Mouse (Mus musculus): ENCODE measurements around the gene Zfp710. TPM values are rescaled to one million over a fixed set of nuclear protein-coding genes. Genes with fewer than 3 reads are reported as not detected.

Zfp710 gene
- polyA plus RNA-seq, 1 experiment from 2014 or later, result 33.7 TPM

DNA sequence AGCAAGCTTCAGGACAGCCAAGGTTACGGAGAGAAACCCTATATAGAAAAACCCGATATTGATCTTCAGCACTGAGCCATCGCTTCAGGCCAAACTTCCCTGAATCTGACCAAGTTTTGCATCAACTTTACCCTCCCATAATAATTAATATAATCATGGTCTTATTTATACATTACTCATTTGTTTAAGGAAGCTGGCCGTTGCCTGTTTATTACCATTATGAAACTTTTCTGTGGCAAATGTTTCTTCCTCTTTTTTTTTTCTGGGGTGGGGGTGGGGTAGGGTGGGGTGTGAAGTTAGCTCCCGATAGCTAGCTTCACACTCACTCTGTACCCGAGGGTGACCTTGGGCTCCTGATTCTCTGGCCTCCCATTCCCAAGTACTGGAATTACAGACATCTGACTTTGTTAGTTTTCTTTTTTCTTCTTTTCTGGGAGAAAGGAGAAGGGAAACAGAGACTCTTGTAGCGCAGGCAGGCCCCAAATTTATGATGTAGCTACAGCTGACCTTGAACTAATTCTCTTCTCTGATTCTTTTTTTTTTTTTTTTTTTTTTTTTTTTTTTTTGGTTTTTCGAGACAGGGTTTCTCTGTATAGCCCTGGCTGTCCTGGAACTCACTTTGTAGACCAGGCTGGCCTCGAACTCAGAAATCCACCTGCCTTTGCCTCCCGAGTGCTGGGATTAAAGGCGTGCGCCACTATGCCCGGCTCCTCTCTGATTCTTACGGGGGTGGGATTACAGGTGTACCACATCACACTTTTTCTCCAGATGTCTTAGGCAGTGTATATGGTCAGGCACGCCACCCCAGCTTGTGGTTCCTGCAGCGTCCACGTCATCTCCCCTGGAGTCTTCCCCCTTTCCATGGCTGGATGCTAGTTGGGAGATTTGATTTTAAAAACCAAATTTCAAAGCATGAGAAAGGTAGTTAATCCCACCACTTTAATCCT lies 5.8 kb upstream of the Zfp710 start:
- peaks cover 27% of the 10 kb centered on the region; the same call in 1 of the 2 replicates for H3K79me2 ChIP-seq (ENCODE audit: inconsistent target)
- WGBS (ENCODE audit: missing documents), result 23% methylated on average over 9 of the region's 17 CpGs
- H3K27ac ChIP-seq, result peak overlapping the region; percentile 87
- no peaks in the 10 kb centered on the region for H3K36me3 ChIP-seq (ENCODE audit: inconsistent target)
- no peak overlapping the region for H3K4me3 ChIP-seq (ENCODE audit: inconsistent target)

DNA sequence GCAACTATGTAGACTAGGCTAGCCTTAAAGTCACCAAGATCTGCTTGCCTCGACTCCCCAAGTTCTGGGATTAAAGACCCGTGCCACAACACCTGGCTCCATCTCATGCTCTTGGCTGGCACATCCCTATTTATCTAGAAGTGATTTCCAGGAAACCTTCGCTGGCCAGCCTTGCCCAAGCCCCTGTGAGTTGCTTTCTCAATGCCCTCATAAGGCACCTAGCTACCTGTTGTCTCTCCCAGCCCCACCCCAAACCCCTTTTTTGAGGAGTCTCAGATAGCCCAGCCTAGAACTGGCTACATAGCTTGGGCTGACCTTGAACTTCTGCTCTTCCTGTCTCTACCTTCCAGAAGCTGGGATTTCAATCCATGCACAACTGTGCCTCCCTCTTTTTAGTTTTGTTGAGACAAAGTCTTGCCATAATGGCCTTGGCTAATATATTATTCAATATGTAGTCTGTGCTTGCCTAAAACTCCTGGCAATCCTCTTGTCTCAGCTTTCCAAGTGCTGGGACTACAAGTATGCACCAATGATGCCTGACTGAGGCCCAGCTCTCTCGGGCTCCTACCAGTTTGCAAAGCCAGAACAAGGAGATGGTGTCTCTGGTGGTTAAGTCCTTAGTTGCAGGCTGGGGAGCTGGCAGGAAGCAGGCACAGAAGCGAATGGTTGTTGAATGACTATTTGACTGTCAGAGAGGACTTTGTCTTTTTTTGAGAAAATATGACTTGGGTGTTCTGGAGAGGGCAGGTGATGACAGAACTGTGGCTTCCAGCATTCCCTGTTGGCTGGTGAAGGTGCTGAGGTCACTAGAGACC lies 786 bp upstream of the Zfp710 start:
- H3K79me2 ChIP-seq (ENCODE audit: inconsistent target), result peaks cover 31% of the 10 kb centered on the region
- peak overlapping the region; percentile 100 for H3K27ac ChIP-seq
- WGBS (ENCODE audit: missing documents), result 54% methylated on average over 5 of the region's 5 CpGs
- H3K36me3 ChIP-seq (ENCODE audit: inconsistent target), result no peaks in the 10 kb centered on the region
- peak overlapping the region; percentile 53; the same call in 1 of the 2 replicates for H3K4me3 ChIP-seq (ENCODE audit: inconsistent target)

GRCm38 (mm10) chr7:80025391-80026117 lies 940 bp downstream of the Zfp710 start:
- Histone ChIP-seq H3K27ac (peak overlapping the region; percentile 100), H3K36me3 (ENCODE audit: inconsistent target) (no peaks in the 10 kb centered on the region), H3K4me3 (ENCODE audit: inconsistent target) (peak overlapping the region; percentile 77), H3K79me2 (ENCODE audit: inconsistent target) (peaks cover 49% of the 10 kb centered on the region)
- WGBS (ENCODE audit: missing documents), result under 1% methylated on average over 24 of the region's 28 CpGs

DNA sequence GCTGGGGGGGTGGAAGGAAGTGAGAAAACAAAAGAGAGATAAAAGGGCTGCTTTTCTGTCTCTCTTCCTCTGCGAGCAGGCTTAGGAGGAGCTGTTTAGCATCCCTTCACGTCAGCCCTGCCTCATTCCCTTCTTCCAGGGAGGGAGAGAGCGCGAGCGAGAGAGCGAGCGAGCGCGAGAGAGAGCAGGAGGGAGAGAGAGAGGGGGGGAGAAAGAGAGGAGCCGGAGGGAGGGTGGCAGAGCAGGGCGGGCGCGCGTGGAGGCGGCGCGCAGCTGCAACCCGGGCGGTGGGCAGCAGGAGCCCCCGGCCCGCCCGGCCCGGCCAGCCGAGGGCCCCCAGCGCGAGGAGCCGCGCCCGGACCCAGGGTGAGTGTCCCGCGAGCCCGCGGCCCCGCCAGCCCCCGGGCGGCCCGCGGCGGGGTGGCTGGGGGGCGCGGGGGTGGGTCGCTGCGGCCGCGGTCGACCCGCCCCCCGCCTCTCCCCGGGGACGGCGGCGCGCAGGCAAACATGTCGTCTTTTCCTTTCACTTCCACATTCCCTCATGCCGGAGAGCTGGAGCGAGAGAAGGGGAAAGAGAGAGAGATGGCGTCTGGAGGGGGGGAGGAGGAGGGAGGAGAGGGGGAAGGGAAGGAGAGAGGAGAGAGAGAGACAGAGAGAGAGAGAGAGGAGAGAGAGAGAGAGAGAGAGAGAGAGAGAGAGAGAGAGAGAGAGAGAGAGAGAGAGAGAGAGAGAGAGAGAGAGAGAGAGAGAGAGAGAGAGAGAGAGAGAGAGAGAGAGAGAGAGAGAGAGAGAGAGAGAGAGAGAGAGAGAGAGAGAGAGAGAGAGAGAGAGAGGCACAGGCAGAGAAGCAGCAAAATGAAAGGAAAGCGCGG lies 1.7 kb downstream of the Zfp710 start:
- peak overlapping the region; percentile 77 for H3K4me3 ChIP-seq (ENCODE audit: inconsistent target)
- WGBS (ENCODE audit: missing documents), result 2% methylated on average over 38 of the region's 59 CpGs
- H3K79me2 ChIP-seq (ENCODE audit: inconsistent target), result peaks cover 56% of the 10 kb centered on the region
- peak overlapping the region; percentile 100 for H3K27ac ChIP-seq
- H3K36me3 ChIP-seq (ENCODE audit: inconsistent target), result no peaks in the 10 kb centered on the region

DNA sequence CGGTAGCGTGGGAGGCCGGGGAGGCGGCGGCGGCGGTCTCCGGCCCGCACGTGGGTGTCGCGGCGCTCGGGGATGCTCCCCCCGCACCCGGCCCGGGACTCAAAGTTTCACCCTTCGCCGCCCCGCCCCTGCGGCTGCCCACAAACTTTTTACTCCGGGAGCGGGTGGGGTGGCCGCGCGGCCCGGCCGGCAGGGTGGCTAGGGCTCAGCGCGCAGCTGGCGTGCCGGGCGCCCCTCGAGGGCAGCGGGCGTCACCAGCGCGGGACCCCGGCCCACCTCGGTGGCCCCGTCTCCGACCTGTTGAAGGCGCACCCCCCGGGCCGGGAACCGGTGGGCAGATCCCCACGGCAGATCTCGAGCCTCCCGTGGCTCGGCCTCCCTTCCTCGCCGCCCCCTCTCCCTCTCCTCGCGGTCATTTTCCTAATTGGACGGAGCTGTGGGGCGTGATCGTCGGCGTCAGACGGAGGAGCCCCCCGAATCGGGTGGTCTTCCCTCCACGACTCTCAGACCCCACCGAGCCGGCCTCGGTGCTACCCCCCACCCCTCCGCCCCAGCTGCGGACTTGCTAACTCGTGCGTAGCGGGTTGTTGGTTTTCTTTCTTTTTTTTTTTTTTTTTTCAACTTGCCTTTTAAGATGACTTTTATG lies 2.5 kb downstream of the Zfp710 start:
- Histone ChIP-seq H3K4me3 (ENCODE audit: inconsistent target) (peak overlapping the region; percentile 88), H3K36me3 (ENCODE audit: inconsistent target) (no peaks in the 10 kb centered on the region), H3K27ac (peak overlapping the region; percentile 96), H3K79me2 (ENCODE audit: inconsistent target) (peaks cover 56% of the 10 kb centered on the region)
- under 1% methylated on average over 63 of the region's 71 CpGs for WGBS (ENCODE audit: missing documents)

- peak overlapping the region; percentile 96 for H3K27ac ChIP-seq
- H3K4me3 ChIP-seq (ENCODE audit: inconsistent target), result peak overlapping the region; percentile 88
- WGBS (ENCODE audit: missing documents), result 1% methylated on average over 23 of the region's 23 CpGs
- peaks cover 58% of the 10 kb centered on the region for H3K79me2 ChIP-seq (ENCODE audit: inconsistent target)
- no peaks in the 10 kb centered on the region for H3K36me3 ChIP-seq (ENCODE audit: inconsistent target)
Measured at GRCm38 (mm10) chr7:80027636-80028417, 3.2 kb downstream of the Zfp710 start.

DNA sequence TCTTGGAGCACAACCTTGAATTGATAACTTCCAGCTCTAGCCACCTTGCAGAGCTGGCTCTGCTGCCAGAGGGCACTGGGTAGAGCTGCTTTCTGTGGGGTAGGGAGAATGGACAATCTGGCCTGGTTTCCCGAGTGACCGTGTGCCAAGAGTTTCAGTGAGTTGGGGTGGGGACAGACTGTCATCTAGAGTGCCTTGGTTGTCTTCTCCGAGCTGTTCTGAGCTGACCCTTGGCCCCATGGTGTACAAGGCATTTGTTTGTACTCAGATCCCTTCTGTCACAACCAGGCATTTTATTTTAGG lies 3.8 kb downstream of the Zfp710 start:
- peaks cover 63% of the 10 kb centered on the region for H3K79me2 ChIP-seq (ENCODE audit: inconsistent target)
- 22% methylated on average over 2 of the region's 3 CpGs for WGBS (ENCODE audit: missing documents)
- no peaks in the 10 kb centered on the region for H3K36me3 ChIP-seq (ENCODE audit: inconsistent target)
- H3K4me3 ChIP-seq (ENCODE audit: inconsistent target), result peak overlapping the region; percentile 88
- peak overlapping the region; percentile 96 for H3K27ac ChIP-seq

GRCm38 (mm10) chr7:80030009-80030408 lies 5.4 kb downstream of the Zfp710 start:
- Histone ChIP-seq H3K4me3 (ENCODE audit: inconsistent target) (no peak overlapping the region), H3K36me3 (ENCODE audit: inconsistent target) (no peaks in the 10 kb centered on the region), H3K27ac (peak overlapping the region; percentile 96), H3K79me2 (ENCODE audit: inconsistent target) (peaks cover 79% of the 10 kb centered on the region)

DNA sequence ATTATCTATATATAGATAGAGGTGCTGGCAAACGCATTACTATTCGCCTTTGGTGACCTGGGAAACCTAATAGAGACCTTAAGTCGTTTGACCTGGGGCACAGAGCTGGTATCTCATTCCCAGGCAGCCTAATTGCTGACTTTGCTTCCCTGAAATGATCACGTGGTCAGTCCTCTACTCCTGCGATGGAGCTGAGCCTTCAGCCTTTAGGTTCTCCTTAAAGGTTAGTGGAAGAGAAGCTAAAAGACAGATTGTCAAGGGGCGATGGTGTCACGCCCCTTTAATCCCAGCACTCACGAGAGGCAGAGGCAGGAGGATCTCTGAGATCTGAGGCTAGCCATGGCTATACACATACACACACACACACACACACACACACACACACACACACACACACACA lies 5.9 kb downstream of the Zfp710 start:
- peak overlapping the region; percentile 17; the same call in 1 of the 2 replicates for H3K27ac ChIP-seq
- H3K36me3 ChIP-seq (ENCODE audit: inconsistent target), result no peaks in the 10 kb centered on the region
- no peak overlapping the region for H3K4me3 ChIP-seq (ENCODE audit: inconsistent target)
- H3K79me2 ChIP-seq (ENCODE audit: inconsistent target), result peaks cover 84% of the 10 kb centered on the region
- WGBS (ENCODE audit: missing documents), result 82% methylated on average over 5 of the region's 8 CpGs

DNA sequence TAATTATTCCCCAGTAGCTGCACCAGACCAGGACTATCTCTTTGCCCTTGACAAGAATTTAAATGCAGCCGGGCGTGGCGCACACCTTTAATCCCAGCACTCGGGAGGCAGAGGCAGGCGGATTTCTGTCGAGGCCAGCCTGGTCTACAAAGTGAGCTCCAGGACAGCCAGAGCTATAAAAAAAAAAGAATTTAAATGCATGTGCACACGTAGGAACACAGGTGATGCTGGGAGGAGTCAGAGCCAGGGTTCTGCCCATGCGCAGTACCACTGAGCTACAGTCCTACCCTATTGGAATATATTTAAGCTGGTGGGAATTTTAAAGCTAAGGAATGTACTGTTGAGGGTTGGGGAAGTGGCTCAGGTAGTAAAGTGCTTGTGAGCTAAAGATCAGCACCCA lies 6.4 kb downstream of the Zfp710 start:
- Histone ChIP-seq H3K27ac (peak overlapping the region; percentile 17), H3K4me3 (ENCODE audit: inconsistent target) (no peak overlapping the region), H3K79me2 (ENCODE audit: inconsistent target) (peaks cover 89% of the 10 kb centered on the region), H3K36me3 (ENCODE audit: inconsistent target) (no peaks in the 10 kb centered on the region)
- 97% methylated on average over 8 of the region's 8 CpGs for WGBS (ENCODE audit: missing documents)

- Histone ChIP-seq H3K36me3 (ENCODE audit: inconsistent target) (no peaks in the 10 kb centered on the region), H3K27ac (peak overlapping the region; percentile 84; the same call in 1 of the 2 replicates), H3K4me3 (ENCODE audit: inconsistent target) (no peak overlapping the region), H3K79me2 (ENCODE audit: inconsistent target) (peaks cover 94% of the 10 kb centered on the region)
- WGBS (ENCODE audit: missing documents), result 85% methylated on average over 10 of the region's 10 CpGs
Measured at GRCm38 (mm10) chr7:80031478-80031877, 6.9 kb downstream of the Zfp710 start.

DNA sequence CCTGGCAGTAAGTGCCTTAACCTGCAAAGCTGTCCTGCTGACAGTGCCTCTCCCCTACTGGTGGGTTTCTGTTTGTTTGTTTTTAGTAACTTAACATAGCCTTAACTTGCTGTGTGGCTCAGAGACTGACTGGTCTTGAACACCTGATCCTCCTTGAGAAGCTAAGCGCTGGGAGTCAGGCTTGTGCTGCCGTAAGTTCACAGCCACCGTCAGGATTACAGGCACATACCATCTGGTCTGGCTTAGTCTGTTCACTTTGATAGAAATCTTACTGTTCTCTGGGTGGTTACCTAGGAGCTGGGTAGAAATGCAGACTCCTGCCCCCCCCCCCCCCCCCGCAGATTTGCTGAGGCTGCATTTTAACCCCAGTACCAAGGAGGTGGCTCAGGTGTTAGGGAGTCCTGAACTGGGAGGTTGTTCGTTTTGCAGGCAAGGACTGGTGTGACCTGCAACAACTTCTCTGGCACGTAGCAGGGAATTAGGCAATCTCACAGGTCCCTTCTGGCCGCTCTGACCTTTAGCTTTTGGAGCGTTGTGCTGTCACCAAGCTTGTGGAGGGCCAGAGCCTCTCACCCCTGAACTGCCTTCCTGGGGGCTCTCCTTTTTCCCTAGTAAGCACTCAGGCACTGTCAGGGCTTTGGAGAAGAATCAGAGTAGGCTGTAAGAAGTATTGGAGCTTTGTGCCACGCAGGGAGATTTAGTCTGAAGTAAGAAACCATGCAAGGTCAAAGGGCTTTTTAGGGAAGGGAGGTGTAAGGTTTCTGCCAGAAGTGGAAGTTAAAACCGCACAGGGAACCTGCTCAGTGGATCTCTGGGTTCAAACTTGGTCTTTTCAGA lies 7.8 kb downstream of the Zfp710 start:
- peak overlapping the region; percentile 84 for H3K27ac ChIP-seq
- H3K36me3 ChIP-seq (ENCODE audit: inconsistent target), result no peaks in the 10 kb centered on the region
- H3K79me2 ChIP-seq (ENCODE audit: inconsistent target), result peaks cover 100% of the 10 kb centered on the region
- WGBS (ENCODE audit: missing documents), result 28% methylated on average over 10 of the region's 10 CpGs
- H3K4me3 ChIP-seq (ENCODE audit: inconsistent target), result peak overlapping the region; percentile 12; the same call in 1 of the 2 replicates

Measured in macrophage (primary cell).